Mouse (Mus musculus): ENCODE data around the gene Arpc3. TPM values are rescaled to one million over a fixed set of nuclear protein-coding genes. Genes with fewer than 3 reads are reported as not detected.
"Not testable (repeated sequence)": the region's sequence is repeated elsewhere in the genome, so short reads cannot be mapped to it uniquely, and the experiment has no call there.

Gene Arpc3
- polyA plus RNA-seq, 2 experiments from 2014 or later, result 443 to 614 TPM

GRCm38 (mm10) chr5:122440095-122440630, 48.5 kb downstream of the Arpc3 start:
- no peak for ATAC-seq

GRCm38 (mm10) chr5:122444492-122444891, 52.8 kb downstream of the Arpc3 start:
- ATAC-seq, result no peak

- no peak for ATAC-seq
Measured at GRCm38 (mm10) chr5:122445051-122445610, 53.5 kb downstream of the Arpc3 start.

GRCm38 (mm10) chr5:122447857-122448256, 56.2 kb downstream of the Arpc3 start:
- no peak for ATAC-seq

GRCm38 (mm10) chr5:122448869-122449268, 57.2 kb downstream of the Arpc3 start:
- ATAC-seq, result no peak

- ATAC-seq, result no peak
Measured at GRCm38 (mm10) chr5:122449946-122450345, 58.3 kb downstream of the Arpc3 start.

GRCm38 (mm10) chr5:122450913-122451317, 59.2 kb downstream of the Arpc3 start:
- no peak for ATAC-seq

- no peak for ATAC-seq
Measured at GRCm38 (mm10) chr5:122451324-122451723, 59.6 kb downstream of the Arpc3 start.

- ATAC-seq, result no peak
Measured at GRCm38 (mm10) chr5:122452194-122452593, 60.5 kb downstream of the Arpc3 start.

- no peak for ATAC-seq
Measured at GRCm38 (mm10) chr5:122453188-122453587, 61.5 kb downstream of the Arpc3 start.

- ATAC-seq, result no peak
Measured at GRCm38 (mm10) chr5:122454442-122454841, 62.8 kb downstream of the Arpc3 start.

- ATAC-seq, result no peak
Measured at GRCm38 (mm10) chr5:122454883-122455282, 63.2 kb downstream of the Arpc3 start.

GRCm38 (mm10) chr5:122455584-122455983, 63.9 kb downstream of the Arpc3 start:
- ATAC-seq, result no peak

- ATAC-seq, result not testable (repeated sequence)
Measured at GRCm38 (mm10) chr5:122457054-122457453, 65.4 kb downstream of the Arpc3 start.

- no peak for ATAC-seq
Measured at GRCm38 (mm10) chr5:122458066-122458465, 66.4 kb downstream of the Arpc3 start.

GRCm38 (mm10) chr5:122459335-122459734, 67.7 kb downstream of the Arpc3 start:
- no peak for ATAC-seq

GRCm38 (mm10) chr5:122460656-122461055, 69.0 kb downstream of the Arpc3 start:
- ATAC-seq, result no peak

- ATAC-seq, result no peak
Measured at GRCm38 (mm10) chr5:122461431-122461830, 69.8 kb downstream of the Arpc3 start.

Other genes with a start within 250 kb of the Arpc3 start
- gene Ppp1cc, start 233.6 kb upstream of the Arpc3 start, polyA plus RNA-seq (2017; shearing (Covaris generic)), result 10 to 100 TPM; 44.5 to 70.3 TPM
- gene Hvcn1, start 185.1 kb upstream of the Arpc3 start, polyA plus RNA-seq (2017; shearing (Covaris generic)), result 10 to 100 TPM; 39.5 to 46.5 TPM
- gene Tctn1, start 127.4 kb upstream of the Arpc3 start, polyA plus RNA-seq (2017; shearing (Covaris generic)), result under 1 TPM; 0.75 to 0.96 TPM
- gene Pptc7, start 107.5 kb upstream of the Arpc3 start, polyA plus RNA-seq (2017; shearing (Covaris generic)), result 10 to 100 TPM; 13.5 to 14.8 TPM
- 10 to 100 TPM in 1 of 2 experiments, 1 to 10 TPM in 1; 6.6 to 14.1 TPM for gene Rad9b, start 37.6 kb upstream of the Arpc3 start, polyA plus RNA-seq (2017; shearing (Covaris generic))
- 100 to 1,000 TPM; 248 to 259 TPM for gene Vps29, start 37.5 kb upstream of the Arpc3 start, polyA plus RNA-seq (2017; shearing (Covaris generic))
- gene Gpn3, start 20.0 kb upstream of the Arpc3 start, polyA plus RNA-seq (2017; shearing (Covaris generic)), result 10 to 100 TPM; 46.7 to 63.3 TPM
- gene Fam216a, start 19.5 kb upstream of the Arpc3 start, polyA plus RNA-seq (2017; shearing (Covaris generic)), result 1 to 10 TPM; 9.3 to 9.9 TPM
- 10 to 100 TPM; 13.4 to 23.7 TPM for gene Anapc7, start 29.8 kb downstream of the Arpc3 start, polyA plus RNA-seq (2017; shearing (Covaris generic))
- gene Atp2a2, start 110.3 kb downstream of the Arpc3 start, polyA plus RNA-seq (2017; shearing (Covaris generic)), result 10 to 100 TPM; 14.0 to 17.6 TPM
- 1 to 10 TPM; 2.1 to 6.2 TPM for gene Ift81, start 222.6 kb downstream of the Arpc3 start, polyA plus RNA-seq (2017; shearing (Covaris generic))

All from activated CD4-positive, CD25-positive, alpha-beta regulatory T cell, adult 4 months (primary cell).